Mouse (Mus musculus): Measurements from ENCODE around the gene Gm28043.

GRCm38 (mm10) chr17:29730510-29731265 is 116.0 kb downstream of the Gm28043 start:
- TF ChIP-seq POLR2A (IDR thresholded peaks at IDR 0.05; ENCODE audit: control insufficient read depth, low read depth, low read length), result no peak
- no peak for TF ChIP-seq CTCF (IDR thresholded peaks at IDR 0.05; ENCODE audit: control insufficient read depth, insufficient read depth, insufficient replicate concordance, low read depth, low read length)

All from testis, adult 2 months (tissue).